Mouse (Mus musculus): Measurements from ENCODE around the gene Csad. TPM values are rescaled to one million over a fixed set of nuclear protein-coding genes. Genes with fewer than 3 reads are reported as not detected.

Gene Csad
- polyA plus RNA-seq, 1 experiment from 2014 or later = 26.8 TPM

DNA sequence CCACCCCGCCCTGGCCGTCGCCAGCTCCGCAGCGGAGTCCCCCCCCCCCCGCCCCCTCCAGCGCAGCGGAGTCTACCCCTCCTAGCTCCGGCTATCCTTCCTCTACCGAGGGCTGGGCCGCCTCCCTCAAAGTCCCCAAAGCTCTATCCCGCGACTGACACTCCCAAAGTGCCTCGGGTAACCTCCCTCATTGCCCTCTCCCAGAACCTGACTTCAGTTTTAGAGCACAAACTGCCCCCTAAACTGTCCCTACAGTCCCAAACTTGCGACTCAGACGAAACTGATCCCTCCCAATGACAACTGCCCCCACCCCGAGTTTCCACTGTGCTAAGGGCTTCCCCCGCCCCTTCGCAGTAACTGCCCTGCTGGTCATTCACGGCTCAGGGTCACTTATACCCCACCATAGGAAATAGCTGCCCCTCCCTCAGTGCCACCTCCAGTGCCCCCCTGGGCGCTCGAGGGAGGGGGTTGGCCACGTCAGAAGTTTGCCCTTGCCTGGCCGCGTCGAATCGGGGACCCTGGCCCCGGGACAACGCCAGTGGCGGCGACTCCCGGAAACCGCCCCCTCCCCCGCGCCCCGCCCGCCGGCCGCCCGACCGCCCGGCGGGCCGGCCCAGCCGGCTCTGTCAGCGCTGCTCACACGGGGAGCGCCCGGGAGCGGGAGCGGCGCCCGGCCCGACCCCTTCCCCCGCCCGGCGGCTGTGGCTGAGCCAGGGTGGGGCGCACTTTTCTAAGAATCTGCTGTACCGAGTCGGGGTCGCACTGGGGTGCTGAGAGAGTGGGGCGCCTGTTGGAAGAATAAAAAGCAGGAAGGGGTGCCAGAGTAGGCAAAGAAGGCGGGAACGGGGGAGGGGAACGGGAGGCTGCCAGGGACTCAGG lies 43.0 kb upstream of the Csad start:
- TF ChIP-seq CTCF (IDR thresholded peaks at IDR 0.05; ENCODE audit: low read depth) = no peak
- WGBS = under 1% methylated on average over 56 of the region's 65 CpGs
- Histone ChIP-seq H3K4me3 (ENCODE audit: low read depth, low read length) (peak overlapping the region; percentile 75), H3K27ac (ENCODE audit: low read depth, low read length) (peak overlapping the region; percentile 91), H3K4me1 (replicated peaks; ENCODE audit: control insufficient read depth, insufficient read depth, low read length) (peaks cover 13% of the 10 kb centered on the region), H3K9me3 (ENCODE audit: control insufficient read depth) (no peaks in the 10 kb centered on the region), H3K36me3 (ENCODE audit: control insufficient read depth, insufficient read depth) (no peaks in the 10 kb centered on the region), H3K9ac (ENCODE audit: low read depth, low read length) (peak overlapping the region; percentile 47), H3K27me3 (replicated peaks; ENCODE audit: control insufficient read depth, insufficient read depth, low read length) (no peaks in the 10 kb centered on the region), H3K4me2 (replicated peaks; ENCODE audit: low read depth) (peak overlapping the region; percentile 97)
- ATAC-seq = peak; percentile 34

DNA sequence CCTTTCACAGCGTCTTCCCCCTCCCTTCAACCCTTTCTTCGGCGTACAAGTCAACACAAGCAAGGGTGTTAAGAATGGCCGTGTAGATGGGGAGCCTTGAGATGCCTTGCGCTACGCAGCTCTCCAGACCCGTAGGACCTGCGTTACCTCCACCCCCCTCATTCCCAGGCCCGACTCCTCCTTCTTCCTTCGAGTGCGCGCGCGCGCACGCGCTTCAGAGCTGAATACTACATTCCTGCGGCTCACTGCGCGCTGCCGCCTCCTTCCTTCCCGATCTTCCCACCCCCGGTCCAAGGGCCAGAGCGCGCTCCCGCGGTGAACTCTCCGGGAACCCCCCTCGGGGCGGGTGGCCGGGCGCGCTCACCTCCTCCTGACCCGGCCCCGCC lies 42.3 kb upstream of the Csad start:
- peak overlapping the region; percentile 75 for H3K4me3 ChIP-seq (ENCODE audit: low read depth, low read length)
- H3K9ac ChIP-seq (ENCODE audit: low read depth, low read length) = peak overlapping the region; percentile 47
- peak overlapping the region; percentile 91 for H3K27ac ChIP-seq (ENCODE audit: low read depth, low read length)
- no peak; the same call in 1 of the 2 replicates for TF ChIP-seq CTCF (IDR thresholded peaks at IDR 0.05; ENCODE audit: low read depth)
- H3K4me1 ChIP-seq (replicated peaks; ENCODE audit: control insufficient read depth, insufficient read depth, low read length) = peaks cover 13% of the 10 kb centered on the region
- peak overlapping the region; percentile 97 for H3K4me2 ChIP-seq (replicated peaks; ENCODE audit: low read depth)
- no peaks in the 10 kb centered on the region for H3K9me3 ChIP-seq (ENCODE audit: control insufficient read depth)
- H3K36me3 ChIP-seq (ENCODE audit: control insufficient read depth, insufficient read depth) = no peaks in the 10 kb centered on the region
- under 1% methylated on average over 32 of the region's 35 CpGs for WGBS
- ATAC-seq = peak; percentile 79
- H3K27me3 ChIP-seq (replicated peaks; ENCODE audit: control insufficient read depth, insufficient read depth, low read length) = no peaks in the 10 kb centered on the region

GRCm38 (mm10) chr15:102245891-102246741 lies 41.6 kb upstream of the Csad start:
- Histone ChIP-seq H3K27ac (ENCODE audit: low read depth, low read length) (peak overlapping the region; percentile 91), H3K4me2 (replicated peaks; ENCODE audit: low read depth) (peak overlapping the region; percentile 97), H3K27me3 (replicated peaks; ENCODE audit: control insufficient read depth, insufficient read depth, low read length) (no peaks in the 10 kb centered on the region), H3K9me3 (ENCODE audit: control insufficient read depth) (no peaks in the 10 kb centered on the region), H3K4me1 (replicated peaks; ENCODE audit: control insufficient read depth, insufficient read depth, low read length) (peaks cover 13% of the 10 kb centered on the region), H3K36me3 (ENCODE audit: control insufficient read depth, insufficient read depth) (no peaks in the 10 kb centered on the region), H3K9ac (ENCODE audit: low read depth, low read length) (peak overlapping the region; percentile 68), H3K4me3 (ENCODE audit: low read depth, low read length) (peak overlapping the region; percentile 75)
- TF ChIP-seq CTCF (IDR thresholded peaks at IDR 0.05; ENCODE audit: low read depth) = no peak
- WGBS = under 1% methylated on average over 40 of the region's 44 CpGs
- ATAC-seq = peak; percentile 65

- Histone ChIP-seq H3K36me3 (ENCODE audit: control insufficient read depth, insufficient read depth) (no peaks in the 10 kb centered on the region), H3K27ac (ENCODE audit: low read depth, low read length) (peak overlapping the region; percentile 91), H3K4me2 (replicated peaks; ENCODE audit: low read depth) (peak overlapping the region; percentile 97), H3K9ac (ENCODE audit: low read depth, low read length) (peak overlapping the region; percentile 68), H3K4me3 (ENCODE audit: low read depth, low read length) (peak overlapping the region; percentile 75), H3K4me1 (replicated peaks; ENCODE audit: control insufficient read depth, insufficient read depth, low read length) (peaks cover 13% of the 10 kb centered on the region), H3K27me3 (replicated peaks; ENCODE audit: control insufficient read depth, insufficient read depth, low read length) (no peaks in the 10 kb centered on the region), H3K9me3 (ENCODE audit: control insufficient read depth) (no peaks in the 10 kb centered on the region)
- no peak for ATAC-seq
- whole genome bisulfite sequencing = 3% methylated on average over 14 of the region's 14 CpGs
- no peak for TF ChIP-seq CTCF (IDR thresholded peaks at IDR 0.05; ENCODE audit: low read depth)
Measured at GRCm38 (mm10) chr15:102245461-102245881, 40.9 kb upstream of the Csad start.

- no peak for ATAC-seq
- H3K4me2 ChIP-seq (replicated peaks; ENCODE audit: low read depth) = peak overlapping the region; percentile 97
- H3K4me3 ChIP-seq (ENCODE audit: low read depth, low read length) = peak overlapping the region; percentile 75
- peaks cover 11% of the 10 kb centered on the region for H3K4me1 ChIP-seq (replicated peaks; ENCODE audit: control insufficient read depth, insufficient read depth, low read length)
- H3K36me3 ChIP-seq (ENCODE audit: control insufficient read depth, insufficient read depth) = no peaks in the 10 kb centered on the region
- no peaks in the 10 kb centered on the region for H3K9me3 ChIP-seq (ENCODE audit: control insufficient read depth)
- no peaks in the 10 kb centered on the region for H3K27me3 ChIP-seq (replicated peaks; ENCODE audit: control insufficient read depth, insufficient read depth, low read length)
- H3K27ac ChIP-seq (ENCODE audit: low read depth, low read length) = peak overlapping the region; percentile 23; the same call in 1 of the 2 replicates
- peak overlapping the region; percentile 68; the same call in 1 of the 2 replicates for H3K9ac ChIP-seq (ENCODE audit: low read depth, low read length)
- 8% methylated on average over 18 of the region's 19 CpGs for WGBS
- no peak for TF ChIP-seq CTCF (IDR thresholded peaks at IDR 0.05; ENCODE audit: low read depth)
Measured at GRCm38 (mm10) chr15:102244306-102245191, 40.0 kb upstream of the Csad start.

Measured in intestine, postnatal 0 days (tissue).